Mouse (Mus musculus): Measurements from ENCODE around the gene Mrpl44. TPM values are rescaled to one million over a fixed set of nuclear protein-coding genes. Genes with fewer than 3 reads are reported as not detected.
A peak's percentile ranks its signal among the peaks of the same experiment; 100 is the strongest.

The Mrpl44 gene
- polyA plus RNA-seq, 2 experiments, result 24.6 to 38.1 TPM

GRCm38 (mm10) chr1:79815446-79815845, 39.6 kb downstream of the Mrpl44 start:
- ATAC-seq (ENCODE audit: low FRiP score, low read depth), result no peak

GRCm38 (mm10) chr1:79819296-79819879, 43.6 kb downstream of the Mrpl44 start:
- peaks cover 22% of the 10 kb centered on the region for H3K36me3 ChIP-seq (ENCODE audit: control insufficient read depth, insufficient read depth, low read length)

More at GRCm38 (mm10) chr1:79815446-79815845, 39.6 kb downstream of the Mrpl44 start:
- Histone ChIP-seq H3K4me2 (replicated peaks; ENCODE audit: low read depth, low read length, severe bottlenecking) (no peak overlapping the region), H3K36me3 (ENCODE audit: control insufficient read depth, insufficient read depth, low read length) (peaks cover 17% of the 10 kb centered on the region), H3K27me3 (ENCODE audit: control insufficient read depth, insufficient read depth, low read length) (no peaks in the 10 kb centered on the region), H3K4me1 (ENCODE audit: control insufficient read depth, insufficient read depth, low read length) (no peaks in the 10 kb centered on the region), H3K9ac (ENCODE audit: low read depth, low read length, severe bottlenecking) (no peak overlapping the region), H3K4me3 (replicated peaks; ENCODE audit: low read length) (no peak overlapping the region), H3K27ac (replicated peaks; ENCODE audit: low read depth, low read length) (no peak overlapping the region), H3K9me3 (ENCODE audit: control insufficient read depth, low read length) (no peaks in the 10 kb centered on the region)
- DNase-seq (ENCODE audit: low spot score), result no peak
- TF ChIP-seq POLR2A (IDR thresholded peaks at IDR 0.05; ENCODE audit: borderline replicate concordance, extremely low read depth, insufficient read depth, insufficient read length), result no peak
- 85% methylated on average over 3 of the region's 3 CpGs for WGBS

DNA sequence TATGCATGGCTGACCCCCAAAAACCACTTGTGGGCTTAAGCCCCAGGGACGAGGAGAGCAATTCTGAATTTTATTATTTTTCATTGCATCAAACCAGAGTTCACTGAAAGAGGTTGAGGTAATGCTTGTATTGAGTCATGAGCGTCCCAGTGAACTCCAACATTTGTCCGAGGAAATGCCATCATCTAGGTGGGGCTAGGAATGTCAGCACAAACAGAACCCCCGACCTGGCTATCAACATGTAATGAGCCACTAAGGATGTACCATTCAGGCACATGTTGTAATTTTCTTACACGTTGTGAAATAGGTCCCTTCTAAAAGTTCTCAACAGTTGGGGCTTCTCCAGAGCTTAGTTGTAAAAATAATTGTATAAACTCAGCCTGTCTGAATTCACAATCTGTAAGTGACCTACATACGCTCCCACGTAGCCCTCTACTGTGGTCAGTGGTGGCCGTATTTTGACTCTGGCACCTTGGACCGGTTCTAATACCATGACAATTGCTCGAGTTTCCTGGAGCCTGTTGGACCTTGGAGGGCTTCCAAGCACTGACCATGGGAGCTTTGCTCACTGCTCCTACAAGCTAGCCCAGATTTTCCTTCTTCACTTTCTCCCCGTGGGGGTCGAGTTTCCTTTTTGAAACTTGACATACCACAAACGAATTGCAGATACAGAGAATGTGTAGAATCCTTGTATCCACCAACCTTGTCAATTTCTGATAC, 47.1 kb downstream of the Mrpl44 start:
- Histone ChIP-seq H3K4me2 (replicated peaks; ENCODE audit: low read depth, low read length, severe bottlenecking) (no peak overlapping the region), H3K27ac (replicated peaks; ENCODE audit: low read depth, low read length) (no peak overlapping the region), H3K36me3 (ENCODE audit: control insufficient read depth, insufficient read depth, low read length) (peaks cover 17% of the 10 kb centered on the region), H3K4me3 (replicated peaks; ENCODE audit: low read length) (no peak overlapping the region), H3K9ac (ENCODE audit: low read depth, low read length, severe bottlenecking) (no peak overlapping the region), H3K27me3 (ENCODE audit: control insufficient read depth, insufficient read depth, low read length) (no peaks in the 10 kb centered on the region), H3K4me1 (ENCODE audit: control insufficient read depth, insufficient read depth, low read length) (peaks cover 29% of the 10 kb centered on the region), H3K9me3 (ENCODE audit: control insufficient read depth, low read length) (no peaks in the 10 kb centered on the region)
- DNase-seq (ENCODE audit: low spot score) (no peak), ATAC-seq (ENCODE audit: low FRiP score, low read depth) (no peak)
- no peak for TF ChIP-seq POLR2A (IDR thresholded peaks at IDR 0.05; ENCODE audit: borderline replicate concordance, extremely low read depth, insufficient read depth, insufficient read length)
- 49% methylated on average over 13 of the region's 13 CpGs for WGBS

More at GRCm38 (mm10) chr1:79819296-79819879, 43.6 kb downstream of the Mrpl44 start:
- H3K4me3 ChIP-seq (replicated peaks; ENCODE audit: low read length), result no peak overlapping the region
- no peaks in the 10 kb centered on the region for H3K9me3 ChIP-seq (ENCODE audit: control insufficient read depth, low read length)
- H3K27me3 ChIP-seq (ENCODE audit: control insufficient read depth, insufficient read depth, low read length), result no peaks in the 10 kb centered on the region
- no peak for TF ChIP-seq POLR2A (IDR thresholded peaks at IDR 0.05; ENCODE audit: borderline replicate concordance, extremely low read depth, insufficient read depth, insufficient read length)
- no peak overlapping the region for H3K4me2 ChIP-seq (replicated peaks; ENCODE audit: low read depth, low read length, severe bottlenecking)
- H3K27ac ChIP-seq (replicated peaks; ENCODE audit: low read depth, low read length), result no peak overlapping the region
- H3K4me1 ChIP-seq (ENCODE audit: control insufficient read depth, insufficient read depth, low read length), result peaks cover 21% of the 10 kb centered on the region
- no peak for DNase-seq (ENCODE audit: low spot score)
- WGBS, result 92% methylated on average over 11 of the region's 11 CpGs
- no peak for ATAC-seq (ENCODE audit: low FRiP score, low read depth)
- no peak overlapping the region for H3K9ac ChIP-seq (ENCODE audit: low read depth, low read length, severe bottlenecking)

DNA sequence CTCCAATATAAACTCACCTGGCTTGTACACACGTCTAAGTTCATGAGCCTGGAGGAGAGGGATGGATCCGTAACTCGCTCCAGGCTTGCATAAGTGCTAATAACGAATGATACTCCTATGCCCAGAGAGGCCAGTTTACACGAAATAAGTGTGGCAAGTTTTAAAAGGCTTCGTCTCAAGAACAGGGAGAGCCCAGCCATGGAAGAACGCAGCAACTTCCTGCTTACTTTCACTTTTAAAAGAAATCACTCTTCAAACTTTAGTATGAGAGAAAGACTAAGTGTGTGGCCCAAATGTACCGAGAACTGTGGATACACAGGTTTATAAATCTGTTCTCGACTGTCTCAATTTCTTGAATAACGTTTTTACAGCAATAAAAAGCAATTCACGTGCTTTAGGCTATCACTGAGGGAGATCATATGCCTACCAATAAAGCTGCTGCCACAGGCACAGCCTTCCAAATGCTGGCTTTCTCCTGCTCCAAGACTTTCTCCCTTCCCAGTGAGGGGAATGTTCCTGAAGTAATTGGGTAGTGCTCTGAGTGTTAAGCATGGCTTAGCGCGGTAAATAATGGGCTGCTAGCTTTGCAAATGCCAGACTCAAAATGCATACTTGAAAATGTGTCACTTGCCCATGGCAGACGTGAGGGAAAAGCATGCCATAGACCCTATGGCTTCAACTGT, 48.3 kb downstream of the Mrpl44 start:
- Histone ChIP-seq H3K4me2 (replicated peaks; ENCODE audit: low read depth, low read length, severe bottlenecking) (peak overlapping the region; percentile 16), H3K4me1 (ENCODE audit: control insufficient read depth, insufficient read depth, low read length) (peaks cover 29% of the 10 kb centered on the region), H3K36me3 (ENCODE audit: control insufficient read depth, insufficient read depth, low read length) (peaks cover 14% of the 10 kb centered on the region), H3K27me3 (ENCODE audit: control insufficient read depth, insufficient read depth, low read length) (no peaks in the 10 kb centered on the region), H3K9ac (ENCODE audit: low read depth, low read length, severe bottlenecking) (no peak overlapping the region), H3K9me3 (ENCODE audit: control insufficient read depth, low read length) (no peaks in the 10 kb centered on the region), H3K27ac (replicated peaks; ENCODE audit: low read depth, low read length) (no peak overlapping the region), H3K4me3 (replicated peaks; ENCODE audit: low read length) (peak overlapping the region; percentile 16)
- TF ChIP-seq POLR2A (IDR thresholded peaks at IDR 0.05; ENCODE audit: borderline replicate concordance, extremely low read depth, insufficient read depth, insufficient read length), result no peak
- WGBS, result 36% methylated on average over 14 of the region's 14 CpGs
- DNase-seq (ENCODE audit: low spot score) (peak; percentile 35), ATAC-seq (ENCODE audit: low FRiP score, low read depth) (no peak)

Other genes with a start within 250 kb of the Mrpl44 start
- gene Ap1s3, start 104.0 kb upstream of the Mrpl44 start, polyA plus RNA-seq (2012; rRNA removed), result 6.6 and 9.2 TPM in 2 replicates
- gene Ap1s3, start 104.0 kb upstream of the Mrpl44 start, polyA plus RNA-seq (2014; fragmentation: Nextera tagmentation; extraction: Ambion mirVana), result 0.69 and 0.95 TPM in 2 replicates
- 20.8 and 22.1 TPM in 2 replicates for gene Wdfy1, start 125 bp downstream of the Mrpl44 start, polyA plus RNA-seq (2012; rRNA removed)
- 31.1 and 37.1 TPM in 2 replicates for gene Wdfy1, start 125 bp downstream of the Mrpl44 start, polyA plus RNA-seq (2014; fragmentation: Nextera tagmentation; extraction: Ambion mirVana)
- 107 and 117 TPM in 2 replicates for gene Serpine2, start 85.2 kb downstream of the Mrpl44 start, polyA plus RNA-seq (2012; rRNA removed)
- gene Serpine2, start 85.2 kb downstream of the Mrpl44 start, polyA plus RNA-seq (2014; fragmentation: Nextera tagmentation; extraction: Ambion mirVana), result 159 and 176 TPM in 2 replicates

Measured in limb, embryonic 14.5 days (tissue).